Mouse (Mus musculus) thymus, adult 18-20 months (tissue): ENCODE measurements around the gene Rps6kb1.
A peak's percentile ranks its signal among the peaks of the same experiment; 100 is the strongest.

Experiments
- DNase-seq, 2 experiments: peaks; one replicate each; pipeline ENCODE4 v3.0.0; 2022; ENCODE audit warnings: mixed read lengths in 2 of 2

Rps6kb1 gene

DNA sequence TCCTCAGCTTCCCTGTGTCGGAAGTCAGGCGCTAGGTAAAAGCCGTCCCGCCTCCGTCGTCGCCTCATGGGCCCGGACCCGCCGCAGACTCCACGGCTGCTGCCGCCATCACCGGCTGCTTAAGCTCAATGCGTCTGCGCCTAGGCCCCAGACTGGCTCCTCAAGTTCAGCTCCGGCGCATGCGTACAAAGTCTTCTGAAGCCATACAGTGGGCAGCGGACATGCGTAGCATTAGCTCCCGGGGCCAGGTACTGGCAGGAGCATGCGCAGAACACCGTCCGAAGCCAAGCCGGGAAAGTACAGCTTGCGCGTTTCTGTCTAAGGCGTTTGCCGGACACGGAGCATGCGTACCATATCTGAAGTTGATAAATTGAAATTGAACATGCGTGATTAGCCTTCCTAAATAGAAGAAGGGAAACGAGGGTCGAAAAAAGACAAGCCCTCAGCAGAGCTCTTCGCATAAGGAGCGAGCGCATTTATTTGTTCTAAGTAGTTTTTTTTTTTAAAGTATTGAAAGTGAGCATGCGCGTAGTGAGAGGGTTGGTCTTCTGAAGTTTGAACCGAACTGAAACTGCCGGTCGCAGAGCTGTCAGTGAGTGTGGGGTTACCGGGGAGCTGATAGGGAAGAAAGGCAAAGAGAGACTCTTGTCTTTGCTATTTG, at the start of gene Rps6kb1, which contains the start of gene Tubd1:
Rps6kb1 (minus strand) TSS at position 167 of the 661 bp plus-strand sequence.
Tubd1 (plus strand) TSS at position 353 of the 661 bp plus-strand sequence.
- peak; percentile 99 to 100 for DNase-seq

GRCm38 (mm10) chr11:86593443-86593842, 48.8 kb upstream of the Rps6kb1 start:
- no peak for DNase-seq

DNA sequence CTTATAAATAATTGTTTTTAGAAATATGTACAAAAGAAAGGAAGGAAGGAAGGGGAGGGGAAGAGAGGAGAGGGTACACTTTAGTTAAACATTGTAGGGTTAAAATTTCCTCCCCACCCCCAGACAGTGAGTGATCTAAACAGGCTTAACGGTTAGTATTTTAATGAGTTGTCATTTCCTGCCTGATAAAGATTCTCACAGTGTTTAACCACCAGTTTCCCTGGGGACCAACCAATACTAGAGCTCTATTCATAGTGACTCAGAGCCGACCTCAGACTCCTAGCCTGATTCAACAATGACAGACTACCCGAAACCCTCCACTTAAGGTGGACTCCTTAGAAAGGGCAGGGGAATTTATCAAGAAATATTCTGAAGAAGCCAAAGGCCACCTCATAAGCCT, 48.4 kb upstream of the Rps6kb1 start:
- DNase-seq = no peak

GRCm38 (mm10) chr11:86591931-86592616, 47.5 kb upstream of the Rps6kb1 start:
- DNase-seq = no peak

DNA sequence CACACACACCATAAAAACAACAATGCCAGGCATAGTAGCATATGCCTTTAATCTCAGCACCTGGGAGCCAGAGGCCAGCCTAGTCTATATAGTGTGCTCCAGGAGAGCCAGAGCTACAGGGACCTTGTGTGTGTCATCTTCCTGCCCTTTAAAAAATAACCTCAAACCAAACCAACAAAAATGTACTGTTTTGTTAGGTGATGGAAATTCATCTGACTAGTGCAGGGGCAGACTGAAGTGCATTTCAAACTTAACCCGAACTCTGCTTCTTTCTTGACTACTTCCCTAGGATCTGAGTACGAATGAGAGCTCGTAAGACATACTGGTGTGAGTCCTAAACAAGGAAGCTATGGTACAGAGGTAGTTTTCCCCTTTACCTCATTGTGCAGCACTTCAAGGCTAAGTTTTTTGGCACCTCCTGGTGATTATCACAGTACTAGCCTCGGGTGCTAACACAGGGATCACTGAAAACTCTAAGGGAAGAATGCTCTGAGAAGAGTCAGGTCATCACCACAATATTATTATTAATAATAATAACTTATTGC, 46.8 kb upstream of the Rps6kb1 start:
- DNase-seq = no peak

GRCm38 (mm10) chr11:86590579-86590978, 46.0 kb upstream of the Rps6kb1 start:
- DNase-seq = no peak

GRCm38 (mm10) chr11:86590066-86590465, 45.5 kb upstream of the Rps6kb1 start:
- DNase-seq = no peak

DNA sequence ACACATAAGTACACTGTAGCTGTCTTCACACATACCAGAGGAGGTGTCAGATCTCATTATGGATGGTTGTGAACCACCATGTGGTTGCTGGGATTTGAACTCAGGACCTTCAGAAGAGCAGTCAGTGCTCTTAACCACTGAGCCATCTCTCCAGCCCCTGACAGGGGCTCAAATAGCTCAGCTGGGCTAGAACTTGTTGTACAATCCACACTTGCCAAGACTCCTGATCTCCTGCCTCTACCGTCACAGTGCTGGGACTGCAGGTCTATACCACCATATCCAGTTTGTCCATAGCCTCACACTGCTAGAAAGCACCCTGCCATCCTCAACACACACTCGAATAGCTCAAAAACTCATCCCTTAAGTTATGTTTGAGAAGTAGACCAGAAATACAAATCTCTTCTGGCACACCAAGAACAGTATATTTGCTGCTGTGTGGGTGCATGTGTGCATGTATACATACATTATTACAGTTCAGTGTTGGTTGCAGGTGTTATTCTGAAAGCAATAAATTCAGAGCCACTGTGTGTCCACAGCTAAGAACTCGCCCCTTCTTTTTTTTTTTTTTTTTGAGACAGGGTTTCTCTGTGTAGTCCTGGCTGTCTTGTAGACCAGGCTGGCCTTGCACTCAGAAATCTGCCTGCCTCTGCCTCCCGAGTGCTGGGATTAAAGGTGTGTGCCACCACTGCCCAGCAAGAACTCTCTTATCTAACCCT, 44.1 kb upstream of the Rps6kb1 start:
- no peak for DNase-seq

GRCm38 (mm10) chr11:86587830-86588229, 43.2 kb upstream of the Rps6kb1 start:
- no peak for DNase-seq

GRCm38 (mm10) chr11:86586868-86587792, 42.5 kb upstream of the Rps6kb1 start:
- DNase-seq = peak in 1 of 2 experiments; percentile 56

DNA sequence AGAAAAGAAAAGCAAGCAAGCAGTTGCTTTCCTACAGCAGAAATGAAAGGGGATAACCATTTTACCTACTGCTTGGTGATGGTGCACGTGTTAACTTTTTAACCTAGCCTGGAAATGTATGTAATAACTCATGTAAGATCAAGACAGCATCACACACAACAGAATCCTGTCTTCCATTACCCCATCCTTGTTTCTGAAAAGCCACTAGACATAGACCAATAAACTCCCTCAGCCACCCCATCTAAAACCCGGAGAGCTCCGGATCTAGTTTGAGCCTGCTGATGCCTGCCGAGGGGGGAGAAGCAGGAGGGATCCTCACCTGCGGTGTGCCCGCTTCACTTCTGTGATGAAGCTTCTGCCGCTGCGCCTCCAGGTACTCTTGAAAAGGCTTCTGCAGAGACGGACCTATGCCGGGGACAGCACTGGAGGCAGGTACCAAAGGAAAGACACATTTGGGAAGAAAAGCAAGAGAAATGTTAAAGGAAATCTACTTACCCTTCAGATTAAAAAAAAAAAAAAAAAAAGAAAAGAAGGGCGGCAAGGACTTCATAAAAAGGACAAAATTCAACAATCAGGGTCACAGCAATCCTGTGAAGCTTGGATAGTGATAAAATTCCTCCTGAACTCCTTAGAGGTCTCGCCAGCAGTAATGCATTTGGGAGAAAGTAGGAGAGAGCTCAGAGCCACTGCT, 41.7 kb upstream of the Rps6kb1 start:
- DNase-seq = peak in 1 of 2 experiments; percentile 55

DNA sequence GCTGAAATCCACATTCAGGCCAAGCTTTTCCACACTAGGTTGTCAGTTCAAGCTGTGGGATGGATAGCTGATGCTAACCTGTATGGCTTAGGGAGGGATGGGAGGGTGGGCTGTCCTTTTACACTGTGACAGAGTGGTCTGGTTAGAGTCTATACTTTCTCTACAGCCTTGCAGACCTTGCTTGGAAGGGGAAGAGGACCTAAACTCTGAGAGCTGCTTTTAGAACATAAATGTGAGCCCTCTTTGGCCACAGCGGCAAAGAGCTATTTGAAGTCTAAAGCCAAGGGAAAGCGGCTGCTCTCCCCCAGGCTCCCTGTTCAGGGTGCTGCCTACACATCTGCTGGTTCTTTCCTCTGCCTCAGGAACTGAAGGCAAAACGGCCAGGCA, 41.0 kb upstream of the Rps6kb1 start:
- no peak for DNase-seq

- no peak for DNase-seq
Measured at GRCm38 (mm10) chr11:86584898-86585597, 40.4 kb upstream of the Rps6kb1 start.

- DNase-seq = no peak
Measured at GRCm38 (mm10) chr11:86583990-86584897, 39.6 kb upstream of the Rps6kb1 start.

DNA sequence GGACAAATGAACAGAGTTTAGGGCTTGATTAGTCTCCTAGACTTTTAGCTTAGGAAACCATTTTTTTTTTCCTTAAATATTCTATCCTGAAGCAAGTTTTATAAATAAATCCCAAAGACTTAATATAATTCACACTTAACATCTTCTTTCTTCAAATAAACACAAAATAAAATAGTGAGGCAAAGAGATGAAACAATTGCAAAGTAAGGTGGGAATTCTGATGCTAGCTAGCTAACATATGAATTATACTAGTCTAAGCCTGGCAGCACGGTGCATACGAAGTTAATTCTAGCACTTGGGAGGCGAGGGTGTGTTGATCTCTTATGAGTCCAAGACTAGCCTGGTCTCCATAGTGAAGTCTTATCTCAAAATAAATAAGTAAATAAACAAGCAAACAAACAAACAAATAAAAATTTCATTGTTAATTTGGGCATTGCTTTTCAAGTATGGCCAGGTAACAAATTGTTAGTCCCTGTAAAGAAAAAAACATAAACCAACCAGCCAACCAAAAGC, 38.8 kb upstream of the Rps6kb1 start:
- no peak for DNase-seq

- no peak for DNase-seq
Measured at GRCm38 (mm10) chr11:86582543-86583260, 38.1 kb upstream of the Rps6kb1 start.

DNA sequence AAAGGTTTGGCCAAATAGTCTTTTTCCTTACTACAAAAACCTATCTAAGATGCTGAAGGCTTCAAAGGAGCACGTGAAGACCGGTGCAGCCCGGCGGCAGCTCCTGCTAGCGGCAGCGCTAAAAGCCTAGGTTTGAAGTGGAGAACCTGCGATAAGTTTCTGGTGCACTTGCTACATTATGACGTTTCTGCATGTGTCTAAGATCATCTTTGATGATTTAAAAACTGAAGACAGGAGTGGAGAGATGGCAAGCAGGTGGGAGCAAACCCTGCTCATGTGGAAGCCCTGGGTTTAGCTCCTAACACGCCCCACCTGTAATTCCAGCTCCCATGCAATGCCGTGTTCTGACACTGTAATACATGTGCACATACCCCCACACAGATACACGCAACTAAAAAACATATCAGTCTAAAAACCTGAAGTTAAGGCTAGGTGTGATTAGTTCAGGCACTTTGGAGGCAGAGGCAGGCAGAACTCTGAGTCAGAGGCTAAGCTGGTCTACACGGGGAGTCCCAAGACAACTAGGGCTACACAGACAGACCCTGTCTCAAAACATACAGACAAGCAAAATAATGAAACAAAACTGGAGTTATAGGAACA, 37.4 kb upstream of the Rps6kb1 start:
- no peak for DNase-seq

GRCm38 (mm10) chr11:86581250-86581753, 36.7 kb upstream of the Rps6kb1 start:
- DNase-seq = peak in 1 of 2 experiments; percentile 39
